Mouse (Mus musculus) neural tube, embryonic 12.5 days (tissue): ENCODE data around the gene Tlr6. TPM values are rescaled to one million over a fixed set of nuclear protein-coding genes. Genes with fewer than 3 reads are reported as not detected.
A peak's percentile ranks its signal among the peaks of the same experiment; 100 is the strongest.

Source experiments
- ATAC-seq: fragments of 200-750 bp; cut with Nextera tagmentation; 2 replicates; pipeline ENCODE4 v1.8.0; 2017; ENCODE audit warnings: low read depth, mild to moderate bottlenecking, moderate TSS enrichment, moderate library complexity; ENCODE audit not compliant: low FRiP score
- H3K27ac ChIP-seq: fragments of 300-500 bp; sonication (generic); 2 replicates; pipeline ENCODE4 v1.5.1; 2016
- H3K27me3 ChIP-seq: fragments of 300-500 bp; sonication (generic); replicated peaks from 2 replicates; pipeline ENCODE4 v1.6.1; 2016; ENCODE audit warnings: mild to moderate bottlenecking
- H3K36me3 ChIP-seq: fragments of 300-500 bp; sonication (generic); 2 replicates; pipeline ENCODE4 v1.6.1; 2016; ENCODE audit warnings: mild to moderate bottlenecking
- H3K4me1 ChIP-seq: fragments of 300-500 bp; sonication (generic); 2 replicates; pipeline ENCODE4 v1.6.1; 2016
- H3K4me2 ChIP-seq: fragments of 300-500 bp; sonication (generic); replicated peaks from 2 replicates; pipeline ENCODE4 v1.6.1; 2016; ENCODE audit warnings: mild to moderate bottlenecking
- H3K4me3 ChIP-seq: fragments of 300-500 bp; sonication (generic); 2 replicates; pipeline ENCODE4 v1.5.1; 2016
- H3K9ac ChIP-seq: fragments of 300-500 bp; sonication (generic); 2 replicates; pipeline ENCODE4 v1.6.1; 2016; ENCODE audit warnings: mild to moderate bottlenecking
- H3K9me3 ChIP-seq: fragments of 300-500 bp; sonication (generic); 2 replicates; pipeline ENCODE4 v1.6.1; 2016; ENCODE audit warnings: mild to moderate bottlenecking
- WGBS: fragments of 180-500 bp; shearing (Covaris S2); methylation state at CpG from one replicate; pipeline ENCODE4 v1.1.7; 2016; 5-methylcytosine and 5-hydroxymethylcytosine counted together
- polyA plus RNA-seq: library from polyadenylated mRNA; unstranded; fragments of >200 nt; fragmentation: Nextera tagmentation; extraction: Ambion mirVana; gene quantifications from 2 replicates; pipeline ENCODE4 v1.2.1, GENCODE M21; 2016

Tlr6 gene
- polyA plus RNA-seq, 1 experiment from 2014 or later: 0.32 TPM

DNA sequence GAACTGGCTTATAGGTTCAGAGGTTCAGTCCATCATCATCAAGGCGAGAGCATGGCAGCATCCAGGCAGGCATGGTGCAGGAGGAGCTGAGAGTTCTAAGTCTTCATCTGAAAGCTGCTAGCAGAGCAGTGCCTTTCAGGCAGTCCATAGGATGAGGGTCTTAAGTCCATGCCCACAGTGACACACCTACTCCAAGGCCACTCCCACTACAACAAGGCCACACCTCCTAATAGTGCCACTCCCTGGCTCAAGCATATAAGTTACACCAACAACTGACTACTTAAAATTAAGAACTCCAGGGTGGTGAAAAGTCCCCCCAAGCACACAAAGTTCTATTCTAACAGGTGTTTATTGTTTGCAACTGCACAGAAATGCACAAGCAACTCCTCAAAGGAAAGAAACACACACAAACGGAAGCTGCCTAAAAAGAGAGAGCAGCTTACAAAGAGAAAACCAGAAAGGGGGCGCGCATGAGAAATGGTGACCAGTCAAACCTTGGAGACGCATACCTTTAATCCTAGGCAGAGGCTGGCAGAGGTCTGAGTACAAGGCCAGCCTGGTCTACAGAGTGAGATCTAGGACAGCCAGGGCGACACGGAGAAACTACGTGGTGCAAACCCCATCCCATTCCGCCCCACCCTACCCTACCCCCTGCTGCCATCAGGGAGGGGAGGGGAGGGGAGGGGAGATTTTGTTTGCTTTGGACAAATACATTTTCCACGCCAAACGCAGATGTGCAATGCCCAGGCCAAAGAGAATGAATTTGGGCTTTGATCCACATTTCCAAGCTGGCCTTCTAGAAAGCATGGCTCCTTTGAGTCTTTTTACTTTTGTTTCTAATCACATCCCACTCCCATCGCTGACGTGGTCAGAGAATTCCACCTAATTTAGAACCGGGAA is 9.3 kb upstream of the Tlr6 start:
- no peak for ATAC-seq
- no peaks in the 10 kb centered on the region for H3K9me3 ChIP-seq
- WGBS: 6% methylated on average over 14 of the region's 14 CpGs
- H3K27me3 ChIP-seq: peaks cover 10% of the 10 kb centered on the region; the same call in 1 of the 2 replicates
- H3K4me3 ChIP-seq: peak overlapping the region; percentile 50
- peak overlapping the region; percentile 72 for H3K9ac ChIP-seq
- H3K36me3 ChIP-seq: no peaks in the 10 kb centered on the region
- H3K27ac ChIP-seq: no peak overlapping the region
- peak overlapping the region; percentile 99 for H3K4me2 ChIP-seq
- H3K4me1 ChIP-seq: peaks cover 3% of the 10 kb centered on the region

DNA sequence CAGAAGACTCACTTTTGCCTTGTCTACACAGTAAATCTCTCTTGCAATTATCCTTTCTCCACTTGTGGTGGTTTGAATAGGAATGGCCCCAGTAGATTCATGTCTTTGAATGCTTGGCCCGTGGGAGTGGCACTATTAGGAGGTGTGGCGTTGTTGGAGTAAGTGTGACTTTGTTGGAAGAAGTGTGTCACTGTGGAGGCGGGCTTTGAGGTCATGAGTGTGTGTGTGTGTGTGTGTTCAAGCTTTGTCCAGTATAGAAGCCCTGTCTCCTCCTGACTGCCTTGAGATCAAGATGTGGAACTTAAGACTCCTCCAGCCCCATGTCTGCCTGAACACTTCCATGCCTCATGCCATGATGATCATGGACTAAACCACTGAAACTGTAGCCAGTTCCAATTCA is 3.8 kb upstream of the Tlr6 start:
- no peak overlapping the region for H3K9ac ChIP-seq

GRCm38 (mm10) chr5:64963271-64963670 is 3.4 kb upstream of the Tlr6 start:
- no peak overlapping the region for H3K27ac ChIP-seq
- no peaks in the 10 kb centered on the region for H3K36me3 ChIP-seq
- H3K9me3 ChIP-seq: no peaks in the 10 kb centered on the region
- 91% methylated on average over 5 of the region's 5 CpGs for WGBS
- H3K27me3 ChIP-seq: no peaks in the 10 kb centered on the region
- no peak overlapping the region for H3K9ac ChIP-seq
- H3K4me1 ChIP-seq: no peaks in the 10 kb centered on the region
- no peak overlapping the region for H3K4me3 ChIP-seq
- H3K4me2 ChIP-seq: no peak overlapping the region
- ATAC-seq: no peak

More for the DNA sequence above, 3.8 kb upstream of the Tlr6 start:
- no peak overlapping the region for H3K4me3 ChIP-seq
- H3K27ac ChIP-seq: no peak overlapping the region
- no peaks in the 10 kb centered on the region for H3K4me1 ChIP-seq
- no peak overlapping the region for H3K4me2 ChIP-seq
- no peaks in the 10 kb centered on the region for H3K36me3 ChIP-seq
- WGBS: 87% methylated on average over 3 of the region's 3 CpGs
- no peaks in the 10 kb centered on the region for H3K27me3 ChIP-seq
- ATAC-seq: no peak
- H3K9me3 ChIP-seq: no peaks in the 10 kb centered on the region

- Histone ChIP-seq H3K27ac (no peak overlapping the region), H3K4me3 (no peak overlapping the region), H3K9ac (no peak overlapping the region), H3K9me3 (no peaks in the 10 kb centered on the region), H3K36me3 (no peaks in the 10 kb centered on the region), H3K27me3 (no peaks in the 10 kb centered on the region), H3K4me1 (no peaks in the 10 kb centered on the region), H3K4me2 (no peak overlapping the region)
- no peak for ATAC-seq
- WGBS: 95% methylated on average over 13 of the region's 13 CpGs
These were observed 1.0 kb upstream of the Tlr6 start for GRCm38 (mm10) chr5:64960857-64961391.

DNA sequence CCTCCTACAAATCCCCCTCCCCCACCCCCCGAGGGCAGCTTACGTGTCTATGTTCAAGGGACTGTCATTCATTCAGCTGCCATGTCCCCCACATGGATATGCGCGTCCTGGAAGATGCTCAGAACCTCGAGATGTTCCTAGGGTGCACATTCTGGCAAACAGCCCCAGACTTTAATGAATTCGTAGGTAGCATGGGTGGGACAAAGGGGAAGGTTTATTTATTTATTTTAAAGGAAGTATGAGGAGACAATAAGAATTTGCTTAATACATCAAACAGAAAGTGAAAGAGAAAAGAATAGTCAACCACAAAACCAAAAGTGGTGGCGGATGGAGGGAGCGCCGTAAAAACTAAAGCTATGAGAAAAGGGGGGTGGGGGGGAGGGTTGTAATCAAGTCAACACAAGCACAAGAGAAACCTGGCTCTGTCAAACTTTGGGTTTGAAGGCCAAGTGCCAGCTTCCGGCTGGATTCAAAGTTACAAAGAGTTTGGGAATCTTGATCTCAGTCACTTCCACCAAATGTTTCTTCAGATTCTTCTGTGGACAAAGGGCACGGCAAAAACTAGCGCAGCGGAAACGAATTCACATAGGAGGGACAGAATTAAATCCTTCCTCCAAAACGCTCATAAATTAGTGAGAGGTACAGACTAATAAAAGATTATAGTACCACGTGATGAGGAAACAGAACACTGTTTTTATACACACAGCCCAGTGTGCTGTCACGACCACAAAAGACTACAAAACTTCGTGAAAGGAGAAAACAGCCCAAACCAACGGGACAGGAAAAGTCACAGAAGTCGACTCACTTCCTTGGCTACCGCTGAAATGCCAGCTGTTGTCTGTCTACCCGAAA is 680 bp downstream of the Tlr6 start:
- Histone ChIP-seq H3K36me3 (no peaks in the 10 kb centered on the region), H3K9ac (no peak overlapping the region), H3K4me1 (no peaks in the 10 kb centered on the region), H3K27me3 (no peaks in the 10 kb centered on the region), H3K9me3 (no peaks in the 10 kb centered on the region), H3K4me2 (no peak overlapping the region), H3K27ac (no peak overlapping the region), H3K4me3 (no peak overlapping the region)
- ATAC-seq: no peak
- WGBS: 79% methylated on average over 22 of the region's 22 CpGs

DNA sequence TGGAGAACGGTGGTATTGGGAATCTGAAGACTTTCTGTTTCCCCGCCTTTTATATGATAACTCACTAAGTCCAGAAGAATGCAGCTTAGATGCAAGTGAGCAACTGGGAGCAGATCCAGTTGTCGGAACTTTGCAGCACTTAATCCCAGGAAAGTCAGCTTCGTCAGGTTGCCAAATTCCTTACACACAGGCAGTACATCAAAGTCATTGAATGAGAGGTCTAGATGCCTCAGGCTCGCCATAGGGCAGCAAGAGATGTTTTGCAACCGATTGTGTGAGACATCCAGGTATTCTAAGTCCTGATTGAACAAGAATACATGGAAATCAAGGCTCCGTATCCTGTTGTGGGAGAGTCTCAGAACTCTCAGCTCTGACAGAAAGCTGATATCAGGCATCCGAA is 5.0 kb downstream of the Tlr6 start:
- no peaks in the 10 kb centered on the region for H3K36me3 ChIP-seq
- H3K4me3 ChIP-seq: no peak overlapping the region
- H3K9ac ChIP-seq: no peak overlapping the region
- H3K4me1 ChIP-seq: no peaks in the 10 kb centered on the region
- no peaks in the 10 kb centered on the region for H3K27me3 ChIP-seq
- no peak overlapping the region for H3K27ac ChIP-seq
- no peaks in the 10 kb centered on the region for H3K9me3 ChIP-seq
- no peak for ATAC-seq
- no peak overlapping the region for H3K4me2 ChIP-seq
- 90% methylated on average over 8 of the region's 8 CpGs for WGBS

- WGBS: 90% methylated on average over 5 of the region's 5 CpGs
- ATAC-seq: no peak
- Histone ChIP-seq H3K4me3 (no peak overlapping the region), H3K36me3 (no peaks in the 10 kb centered on the region), H3K4me1 (no peaks in the 10 kb centered on the region), H3K9ac (no peak overlapping the region), H3K9me3 (no peaks in the 10 kb centered on the region), H3K4me2 (no peak overlapping the region), H3K27ac (no peak overlapping the region), H3K27me3 (no peaks in the 10 kb centered on the region)
These were observed 8.4 kb downstream of the Tlr6 start for GRCm38 (mm10) chr5:64951486-64951885.

GRCm38 (mm10) chr5:64932775-64933174 is 27.1 kb downstream of the Tlr6 start:
- 91% methylated on average over 15 of the region's 15 CpGs for WGBS
- Histone ChIP-seq H3K4me3 (no peak overlapping the region), H3K9me3 (no peaks in the 10 kb centered on the region), H3K4me2 (no peak overlapping the region), H3K27me3 (no peaks in the 10 kb centered on the region), H3K36me3 (no peaks in the 10 kb centered on the region), H3K27ac (no peak overlapping the region), H3K9ac (no peak overlapping the region), H3K4me1 (no peaks in the 10 kb centered on the region)
- ATAC-seq: no peak

- Histone ChIP-seq H3K9me3 (no peaks in the 10 kb centered on the region), H3K4me3 (no peak overlapping the region), H3K4me1 (no peaks in the 10 kb centered on the region), H3K27me3 (no peaks in the 10 kb centered on the region), H3K4me2 (no peak overlapping the region), H3K36me3 (no peaks in the 10 kb centered on the region), H3K9ac (no peak overlapping the region), H3K27ac (no peak overlapping the region)
- ATAC-seq: no peak
- 56% methylated on average over 3 of the region's 3 CpGs for WGBS
These were observed 27.7 kb downstream of the Tlr6 start for GRCm38 (mm10) chr5:64932215-64932614.

GRCm38 (mm10) chr5:64922891-64923381 is 37.0 kb downstream of the Tlr6 start:
- H3K9ac ChIP-seq: no peak overlapping the region
- no peaks in the 10 kb centered on the region for H3K27me3 ChIP-seq
- H3K9me3 ChIP-seq: no peaks in the 10 kb centered on the region
- no peak for ATAC-seq
- no peaks in the 10 kb centered on the region for H3K4me1 ChIP-seq
- H3K4me3 ChIP-seq: no peak overlapping the region
- 95% methylated on average over 5 of the region's 5 CpGs for WGBS
- no peak overlapping the region for H3K27ac ChIP-seq
- H3K36me3 ChIP-seq: no peaks in the 10 kb centered on the region
- no peak overlapping the region for H3K4me2 ChIP-seq

DNA sequence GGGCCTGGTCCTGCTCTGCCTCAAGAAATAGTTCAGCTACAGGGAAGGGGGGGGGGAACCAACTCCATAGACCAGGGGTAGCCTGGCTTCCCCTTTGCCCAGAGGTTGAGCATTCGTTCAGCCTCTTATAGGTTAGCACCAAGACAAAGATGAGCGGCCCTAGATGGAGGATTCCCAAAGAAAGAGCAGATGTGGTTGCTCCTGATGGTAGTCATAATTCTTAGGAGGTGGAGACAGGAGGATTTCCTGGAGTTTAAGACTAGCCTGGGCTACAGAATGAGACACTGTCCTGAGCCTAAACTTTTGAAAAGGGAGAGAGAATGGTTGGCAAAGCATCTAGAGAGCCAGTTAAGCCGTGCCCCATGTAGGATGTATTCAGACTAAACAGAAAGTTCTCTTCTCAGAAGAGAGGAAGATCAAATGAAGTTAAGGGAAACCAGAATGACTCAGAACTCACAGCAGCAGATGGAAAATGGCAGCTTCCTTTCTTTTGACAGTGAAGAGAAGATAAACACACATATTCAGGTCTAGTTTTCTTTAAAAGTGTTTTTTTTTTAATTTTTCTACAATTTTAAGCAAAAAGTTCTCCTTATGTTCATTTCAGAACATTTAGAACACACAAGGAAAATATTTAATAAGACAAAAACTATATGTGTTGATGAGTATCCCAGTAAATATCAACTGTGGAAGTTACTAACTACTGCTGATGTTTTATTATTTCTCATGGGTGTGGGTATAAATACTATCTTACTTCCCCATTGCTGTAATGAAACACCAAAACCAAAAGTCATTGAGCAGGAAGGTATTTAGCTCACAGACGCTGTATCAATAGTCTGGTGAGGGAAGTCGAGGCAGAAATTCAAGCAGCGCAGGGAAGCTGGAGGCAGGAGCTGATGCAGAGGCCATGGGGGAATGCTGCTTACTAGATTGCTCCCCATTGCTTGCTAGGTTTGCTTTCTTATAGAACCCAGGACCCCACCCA is 41.0 kb downstream of the Tlr6 start:
- no peak overlapping the region for H3K9ac ChIP-seq
- no peaks in the 10 kb centered on the region for H3K4me1 ChIP-seq
- no peaks in the 10 kb centered on the region for H3K36me3 ChIP-seq
- no peak overlapping the region for H3K27ac ChIP-seq
- H3K4me3 ChIP-seq: no peak overlapping the region
- no peaks in the 10 kb centered on the region for H3K27me3 ChIP-seq
- ATAC-seq: no peak
- H3K9me3 ChIP-seq: no peaks in the 10 kb centered on the region
- H3K4me2 ChIP-seq: no peak overlapping the region
- WGBS: 88% methylated on average over 6 of the region's 6 CpGs
